Comparison of ENCODE assay signal across 8 mouse cellular contexts in the genomic region with DNA sequence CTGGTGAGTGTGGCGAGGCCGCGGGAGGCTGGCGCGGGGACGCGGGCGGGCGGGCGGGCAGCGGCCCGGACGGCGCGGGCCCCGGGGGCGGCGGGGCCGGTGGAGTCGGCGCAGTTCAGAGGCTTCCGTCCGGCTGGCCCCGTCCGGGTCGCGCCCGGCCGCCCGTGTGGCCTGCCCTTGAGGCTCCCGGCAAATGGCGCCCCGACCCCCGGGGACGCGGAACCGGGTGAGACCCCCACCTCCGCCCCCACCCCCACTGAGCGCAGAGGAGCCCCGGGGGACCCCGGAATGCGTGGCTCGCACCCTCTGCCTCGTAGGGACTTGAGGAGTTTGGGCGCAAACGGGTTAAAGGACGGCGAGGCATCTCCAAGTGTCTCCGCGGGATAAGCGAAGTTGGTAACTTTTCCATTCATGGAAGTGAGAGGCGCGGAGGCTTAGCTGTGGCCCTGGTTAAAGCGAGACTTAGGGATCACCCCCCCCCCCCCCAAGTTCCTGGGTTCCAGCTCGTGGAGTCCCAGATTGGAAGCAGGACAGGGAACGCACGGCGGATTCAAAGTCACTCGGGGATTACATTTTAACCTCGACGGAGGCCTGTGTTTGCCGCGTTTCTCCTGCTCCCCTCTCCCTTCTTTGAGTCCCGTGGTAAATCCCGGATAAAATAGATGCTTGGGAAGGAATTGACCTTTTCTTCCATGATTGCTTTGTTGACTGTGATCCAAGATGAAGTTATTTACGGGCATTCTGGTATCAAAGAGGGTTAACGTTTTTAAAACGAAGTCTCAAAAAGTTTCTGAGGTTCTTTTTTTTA. TPM values are rescaled to one million over a fixed set of nuclear protein-coding genes. Genes with fewer than 3 reads are reported as not detected.
A peak's percentile ranks its signal among the peaks of the same experiment; 100 is the strongest.
DNase-seq lines count a peak whose midpoint lies in the region; ATAC-seq lines count a peak whose summit lies in the region.

No protein-coding gene starts in this region.

- peak overlapping the region; percentile 97 for H3K9ac ChIP-seq in heart, embryonic 12.5 days

- H3K4me1 ChIP-seq in heart, embryonic 12.5 days (replicated peaks): peaks cover 6% of the 10 kb centered on the region

- no peaks in the 10 kb centered on the region; the same call in 1 of the 2 replicates for H3K36me3 ChIP-seq in heart, embryonic 12.5 days

- H3K27ac ChIP-seq in heart, embryonic 12.5 days (ENCODE audit: poor library complexity, severe bottlenecking): peak overlapping the region; percentile 96

- no peaks in the 10 kb centered on the region for H3K9me3 ChIP-seq in heart, embryonic 12.5 days (replicated peaks)

- DNase-seq in A20 (ENCODE audit: low read depth, low spot score) (peak; percentile 63), ZHBTc4 (ENCODE audit: low read depth, low spot score) (peak; percentile 70)
- DNase-seq in embryo, embryonic 11 days: peak; percentile 75
- DNase-seq in kidney, postnatal 10 days: peak; percentile 61
- peak; percentile 47 for DNase-seq in lung, postnatal 10 days
- peak; percentile 32 for DNase-seq in right cerebral cortex, postnatal 4 days

- H3K27me3 ChIP-seq in heart, embryonic 12.5 days (replicated peaks): no peaks in the 10 kb centered on the region

- peak overlapping the region; percentile 79 for H3K4me2 ChIP-seq in heart, embryonic 12.5 days

- peak; percentile 61 for ATAC-seq in heart, embryonic 12.5 days (ENCODE audit: insufficient number of reproducible peaks, low FRiP score)
- ATAC-seq in megakaryocyte progenitor cell, adult 5-6 weeks (replicated peaks; ENCODE audit: poor library complexity): no peak

- under 1% methylated on average over 44 of the region's 68 CpGs for WGBS in heart, embryonic 12.5 days

- peak overlapping the region; percentile 85 for H3K4me3 ChIP-seq in heart, embryonic 12.5 days

RNA-seq across cellular contexts. Expression of a gene that starts 0.6 kb away (rescaled TPM):
- polyA plus RNA-seq in heart, embryonic 12.5 days (2016; fragmentation: Nextera tagmentation; extraction: Ambion mirVana): 48.8 and 54.0 TPM in 2 replicates
- total RNA-seq in megakaryocyte progenitor cell, adult 5-6 weeks (2015): 13.3 and 15.4 TPM in 2 replicates
- total RNA-seq in megakaryocyte progenitor cell, adult 5-6 weeks (2017): 9.6 and 12.3 TPM in 2 replicates
